Mouse (Mus musculus) liver, adult 10 weeks (tissue): ENCODE measurements around the gene Haus4. TPM values are rescaled to one million over a fixed set of nuclear protein-coding genes. Genes with fewer than 3 reads are reported as not detected.

Source experiments
- polyA plus RNA-seq: library from polyadenylated mRNA; stranded (reverse); fragments of 350-450 nt; fragmentation: Illumina TruSeq; extraction: RNeasy Lipid Tissue Mini Kit (QIAGEN cat#74804); gene quantifications from one replicate; pipeline ENCODE4 v1.2.3, GENCODE M21; 2014; ENCODE audit warnings: low read depth, low replicate concordance

Haus4 gene
- polyA plus RNA-seq, result 2.4 TPM

DNA sequence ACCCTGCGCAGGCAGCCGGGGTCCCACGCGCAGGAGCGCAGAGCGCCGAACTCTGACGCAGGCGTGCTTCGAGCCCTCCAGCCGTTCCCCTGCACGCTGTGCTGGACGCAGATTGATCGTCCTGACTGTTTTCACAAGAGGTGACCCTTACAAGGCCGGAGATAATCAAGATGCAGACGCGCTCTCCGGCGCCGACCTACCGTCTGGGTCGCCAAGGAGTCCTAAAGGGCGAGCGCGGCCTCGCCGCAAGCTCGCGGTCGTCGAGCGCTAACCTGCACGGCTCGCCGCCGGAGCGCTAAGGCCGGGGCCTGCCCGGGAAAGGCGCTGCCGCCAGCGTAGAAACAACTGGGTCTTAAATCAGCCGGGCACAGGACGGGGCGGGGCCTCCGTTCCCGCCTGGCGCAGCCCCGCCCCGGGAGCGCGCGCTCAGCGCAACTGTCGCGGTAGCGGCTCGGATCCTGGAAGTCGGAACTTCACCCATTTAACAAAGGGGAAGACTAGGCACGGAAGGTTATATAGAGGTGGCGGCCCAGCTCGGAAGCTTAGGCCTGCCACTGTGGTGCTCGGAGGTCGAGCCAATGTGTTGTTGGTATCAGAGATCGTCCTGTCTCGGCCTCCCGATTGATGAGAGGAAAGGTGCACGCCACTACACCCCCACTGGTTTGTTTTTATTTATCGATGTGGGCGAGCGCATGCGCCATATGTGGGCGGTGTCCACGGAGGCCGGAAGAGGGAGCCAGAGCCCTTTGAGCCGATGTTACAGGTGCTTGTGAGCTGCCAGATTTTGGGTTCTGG, at the start of gene Haus4:
Gene Haus4, minus strand, starts transcription at position 642 of the 795 bp plus-strand sequence.

DNA sequence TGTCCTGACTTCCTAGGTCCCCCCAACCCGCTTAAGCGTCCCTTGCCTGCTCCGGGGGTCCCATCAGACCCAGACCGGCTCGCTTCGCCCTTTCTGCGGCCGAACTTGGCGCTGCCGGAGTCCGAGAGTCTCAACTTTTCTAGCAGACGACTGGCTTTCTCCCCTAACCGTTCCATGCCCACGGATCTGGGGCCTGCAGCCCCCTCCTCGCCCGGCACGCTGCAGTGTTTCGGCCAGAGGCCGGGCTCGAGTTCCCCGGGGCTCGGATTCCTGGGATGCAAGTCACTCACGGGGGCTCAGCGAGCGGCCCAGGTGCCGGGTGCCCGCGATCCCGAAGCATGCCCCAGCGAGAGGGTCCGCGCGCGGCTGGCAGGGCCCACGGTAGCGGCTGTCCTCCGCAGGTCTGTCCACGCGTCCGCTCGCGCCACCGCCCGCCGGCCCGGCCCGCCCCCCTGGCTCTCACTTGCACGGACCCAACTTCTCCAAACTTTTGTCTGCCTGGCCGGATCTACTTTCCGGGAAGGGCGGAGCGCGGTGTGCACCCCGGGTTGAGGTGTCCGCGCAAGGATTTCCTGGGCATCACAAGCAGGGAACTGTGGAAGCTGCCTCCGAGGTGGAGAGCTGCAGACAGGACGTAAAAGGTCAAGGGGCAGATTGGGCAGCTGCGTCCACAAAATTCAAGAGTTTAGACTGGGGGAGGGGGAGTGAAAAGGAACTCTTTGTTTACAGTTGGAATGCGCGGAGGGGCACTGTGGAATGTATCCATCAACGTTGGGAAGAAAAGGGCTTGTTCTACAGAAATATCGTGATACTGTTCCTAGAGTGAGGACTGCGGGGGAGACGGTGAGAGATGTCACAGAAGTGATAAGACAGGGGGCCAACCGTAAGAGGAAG, 22.9 kb upstream of the Haus4 start, which contains the start of gene Ajuba:
Gene Ajuba, minus strand, starts transcription at position 470 of the 894 bp plus-strand sequence.

Other genes starting within 250 kb of the Haus4 start
- gene Oxa1l, start 193.8 kb downstream of the Haus4 start, polyA plus RNA-seq, result 10.2 TPM
- gene Slc7a7, start 136.8 kb downstream of the Haus4 start, polyA plus RNA-seq, result 2.0 TPM
- 45.6 TPM for gene Mrpl52, start 127.7 kb downstream of the Haus4 start, polyA plus RNA-seq
- 14.3 TPM for gene Mmp14, start 123.0 kb downstream of the Haus4 start, polyA plus RNA-seq
- 2.3 TPM for gene Lrp10, start 90.5 kb downstream of the Haus4 start, polyA plus RNA-seq
- gene Rem2, start 78.5 kb downstream of the Haus4 start, polyA plus RNA-seq, result not detected
- gene Prmt5, start 37.1 kb downstream of the Haus4 start, polyA plus RNA-seq, result 9.2 TPM
- 5.1 TPM for gene Ajuba, start 22.9 kb upstream of the Haus4 start, polyA plus RNA-seq
- gene 4931414P19Rik, start 51.4 kb upstream of the Haus4 start, polyA plus RNA-seq, result 0.93 TPM
- gene Psmb5, start 63.4 kb upstream of the Haus4 start, polyA plus RNA-seq, result 7.7 TPM
- not detected for gene Psmb11, start 66.8 kb upstream of the Haus4 start, polyA plus RNA-seq
- not detected for gene Gm17606, start 86.3 kb upstream of the Haus4 start, polyA plus RNA-seq
- not detected for gene Cdh24, start 86.7 kb upstream of the Haus4 start, polyA plus RNA-seq
- 13.9 TPM for gene 1700123O20Rik, start 131.6 kb upstream of the Haus4 start, polyA plus RNA-seq
- 40.7 TPM for gene Acin1, start 132.3 kb upstream of the Haus4 start, polyA plus RNA-seq
- not detected for gene Gm29776, start 144.2 kb upstream of the Haus4 start, polyA plus RNA-seq
- not detected for gene Cebpe, start 157.6 kb upstream of the Haus4 start, polyA plus RNA-seq
- gene Slc7a8, start 227.3 kb upstream of the Haus4 start, polyA plus RNA-seq, result 0.82 TPM